Mouse (Mus musculus): ENCODE data around the gene Dazap2. TPM values are rescaled to one million over a fixed set of nuclear protein-coding genes. Genes with fewer than 3 reads are reported as not detected.

The Dazap2 gene
- polyA plus RNA-seq, 1 experiment: 121 TPM

- H3K27ac ChIP-seq (ENCODE audit: control insufficient read depth, insufficient read depth, low read depth, low read length, poor library complexity): no peak overlapping the region
- H3K4me3 ChIP-seq (replicated peaks; ENCODE audit: control insufficient read depth, low read depth, low read length): peak overlapping the region; percentile 20
- peaks cover 6% of the 10 kb centered on the region for H3K4me1 ChIP-seq (ENCODE audit: control insufficient read depth, insufficient read depth, low read length)
- TF ChIP-seq POLR2A (IDR thresholded peaks at IDR 0.05; ENCODE audit: borderline replicate concordance, control insufficient read depth, low read depth, low read length): no peak
- no peak for TF ChIP-seq CTCF (IDR thresholded peaks at IDR 0.05; ENCODE audit: control insufficient read depth, insufficient read depth, low read length)
- 8% methylated on average over 38 of the region's 38 CpGs for WGBS
These were observed 20.9 kb downstream of the Dazap2 start for GRCm38 (mm10) chr15:100635851-100636645.

GRCm38 (mm10) chr15:100636700-100637501 is 21.8 kb downstream of the Dazap2 start, which contains the start of gene Smagp:
Smagp (minus strand) TSS chr15:100636940.
- Histone ChIP-seq H3K4me3 (replicated peaks; ENCODE audit: control insufficient read depth, low read depth, low read length) (peak within 1 kb of the TSS; percentile 50), H3K27ac (ENCODE audit: control insufficient read depth, insufficient read depth, low read depth, low read length, poor library complexity) (peak within 1 kb of the TSS; percentile 40; the same call in 1 of the 2 replicates), H3K4me1 (ENCODE audit: control insufficient read depth, insufficient read depth, low read length) (peaks cover 3% of the 10 kb centered on the region)
- TF ChIP-seq POLR2A (IDR thresholded peaks at IDR 0.05; ENCODE audit: borderline replicate concordance, control insufficient read depth, low read depth, low read length): no peak
- TF ChIP-seq CTCF (IDR thresholded peaks at IDR 0.05; ENCODE audit: control insufficient read depth, insufficient read depth, low read length): no peak
- WGBS: under 1% methylated on average over 77 of the region's 77 CpGs

GRCm38 (mm10) chr15:100637661-100638060 is 22.5 kb downstream of the Dazap2 start:
- Histone ChIP-seq H3K4me3 (replicated peaks; ENCODE audit: control insufficient read depth, low read depth, low read length) (no peak overlapping the region), H3K4me1 (ENCODE audit: control insufficient read depth, insufficient read depth, low read length) (peaks cover 3% of the 10 kb centered on the region), H3K27ac (ENCODE audit: control insufficient read depth, insufficient read depth, low read depth, low read length, poor library complexity) (no peak overlapping the region)
- no peak for TF ChIP-seq POLR2A (IDR thresholded peaks at IDR 0.05; ENCODE audit: borderline replicate concordance, control insufficient read depth, low read depth, low read length)
- TF ChIP-seq CTCF (IDR thresholded peaks at IDR 0.05; ENCODE audit: control insufficient read depth, insufficient read depth, low read length): peak; percentile 37; the same call in 1 of the 2 replicates
- WGBS: 7% methylated on average over 6 of the region's 6 CpGs

GRCm38 (mm10) chr15:100639972-100640750 is 25.0 kb downstream of the Dazap2 start:
- WGBS: 79% methylated on average over 16 of the region's 16 CpGs
- no peak for TF ChIP-seq POLR2A (IDR thresholded peaks at IDR 0.05; ENCODE audit: borderline replicate concordance, control insufficient read depth, low read depth, low read length)
- TF ChIP-seq CTCF (IDR thresholded peaks at IDR 0.05; ENCODE audit: control insufficient read depth, insufficient read depth, low read length): no peak
- H3K4me3 ChIP-seq (replicated peaks; ENCODE audit: control insufficient read depth, low read depth, low read length): no peak overlapping the region
- H3K27ac ChIP-seq (ENCODE audit: control insufficient read depth, insufficient read depth, low read depth, low read length, poor library complexity): no peak overlapping the region
- H3K4me1 ChIP-seq (ENCODE audit: control insufficient read depth, insufficient read depth, low read length): peaks cover 1% of the 10 kb centered on the region

- TF ChIP-seq POLR2A (IDR thresholded peaks at IDR 0.05; ENCODE audit: borderline replicate concordance, control insufficient read depth, low read depth, low read length) (no peak), CTCF (IDR thresholded peaks at IDR 0.05; ENCODE audit: control insufficient read depth, insufficient read depth, low read length) (no peak)
- 77% methylated on average over 16 of the region's 16 CpGs for WGBS
- peaks cover 1% of the 10 kb centered on the region for H3K4me1 ChIP-seq (ENCODE audit: control insufficient read depth, insufficient read depth, low read length)
- H3K27ac ChIP-seq (ENCODE audit: control insufficient read depth, insufficient read depth, low read depth, low read length, poor library complexity): no peak overlapping the region
- no peak overlapping the region for H3K4me3 ChIP-seq (replicated peaks; ENCODE audit: control insufficient read depth, low read depth, low read length)
These were observed 26.2 kb downstream of the Dazap2 start for GRCm38 (mm10) chr15:100641226-100641810.

- WGBS: 75% methylated on average over 7 of the region's 7 CpGs
- Histone ChIP-seq H3K4me1 (ENCODE audit: control insufficient read depth, insufficient read depth, low read length) (no peaks in the 10 kb centered on the region; the same call in 1 of the 2 replicates), H3K27ac (ENCODE audit: control insufficient read depth, insufficient read depth, low read depth, low read length, poor library complexity) (no peak overlapping the region), H3K4me3 (replicated peaks; ENCODE audit: control insufficient read depth, low read depth, low read length) (no peak overlapping the region)
- no peak for TF ChIP-seq CTCF (IDR thresholded peaks at IDR 0.05; ENCODE audit: control insufficient read depth, insufficient read depth, low read length)
- no peak for TF ChIP-seq POLR2A (IDR thresholded peaks at IDR 0.05; ENCODE audit: borderline replicate concordance, control insufficient read depth, low read depth, low read length)
These were observed 27.3 kb downstream of the Dazap2 start for GRCm38 (mm10) chr15:100642451-100642850.

- 89% methylated on average over 6 of the region's 6 CpGs for WGBS
- Histone ChIP-seq H3K4me3 (replicated peaks; ENCODE audit: control insufficient read depth, low read depth, low read length) (no peak overlapping the region), H3K4me1 (ENCODE audit: control insufficient read depth, insufficient read depth, low read length) (no peaks in the 10 kb centered on the region), H3K27ac (ENCODE audit: control insufficient read depth, insufficient read depth, low read depth, low read length, poor library complexity) (no peak overlapping the region)
- no peak for TF ChIP-seq CTCF (IDR thresholded peaks at IDR 0.05; ENCODE audit: control insufficient read depth, insufficient read depth, low read length)
- TF ChIP-seq POLR2A (IDR thresholded peaks at IDR 0.05; ENCODE audit: borderline replicate concordance, control insufficient read depth, low read depth, low read length): no peak
These were observed 31.0 kb downstream of the Dazap2 start for GRCm38 (mm10) chr15:100646161-100646560.
